Mouse (Mus musculus): ENCODE measurements around the gene Apod.

DNA sequence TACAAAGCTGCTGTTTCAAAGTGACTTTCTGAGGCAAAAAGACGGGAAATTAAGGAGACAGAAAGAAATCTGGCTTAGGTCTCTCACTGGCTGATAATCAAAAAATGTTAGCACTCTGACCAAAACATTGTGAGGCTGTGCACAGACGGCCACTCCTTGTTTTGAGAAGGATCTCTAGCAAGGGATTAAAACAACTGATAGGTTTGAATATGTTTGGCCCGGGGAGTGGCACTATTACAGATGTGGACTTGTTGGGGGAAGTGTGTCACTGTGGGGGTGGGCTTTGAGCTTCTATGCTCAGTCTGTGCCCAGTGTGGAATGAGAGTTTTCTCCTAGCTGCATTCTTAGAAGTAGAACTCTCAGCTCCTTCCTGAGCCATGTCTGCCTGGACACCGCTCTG lies 4.7 kb upstream of the Apod start:
- TF ChIP-seq CTCF (IDR thresholded peaks at IDR 0.05; ENCODE audit: control insufficient read depth, insufficient read depth, low read length) (no peak), POLR2A (IDR thresholded peaks at IDR 0.05; ENCODE audit: borderline replicate concordance, control insufficient read depth, low read depth, low read length) (no peak)

Data from bone marrow, adult 2 months (tissue).